Mouse (Mus musculus) G1E (cell line): ENCODE results near the gene Tacc2. TPM values are rescaled to one million over a fixed set of nuclear protein-coding genes. Genes with fewer than 3 reads are reported as not detected.

Experiments
- ATAC-seq: 2 replicates; pipeline ENCODE4 v1.8.0; 2016; ENCODE audit warnings: mild to moderate bottlenecking; ENCODE audit not compliant: insufficient number of reproducible peaks, poor library complexity, low FRiP score, severe bottlenecking; ENCODE audit errors: extremely low read depth
- DNase-seq: peaks from one replicate; pipeline ENCODE4 v3.0.0; 2012; ENCODE audit warnings: low spot score
- H3K27me3 ChIP-seq: 2 replicates; pipeline ENCODE4 v1.6.1; 2012; ENCODE audit warnings: mild to moderate bottlenecking, low read length, inconsistent platforms; ENCODE audit not compliant: insufficient read depth
- H3K36me3 ChIP-seq: replicated peaks from 2 replicates; pipeline ENCODE3; 2012; ENCODE audit warnings: mild to moderate bottlenecking, inconsistent platforms
- H3K4me1 ChIP-seq: 2 replicates; pipeline ENCODE4 v1.6.1; 2012; ENCODE audit warnings: low read depth, low read length, inconsistent platforms, mixed read lengths; ENCODE audit not compliant: insufficient read depth
- H3K4me3 ChIP-seq: 2 replicates; pipeline ENCODE4 v1.5.1; 2012; ENCODE audit warnings: low read depth, mild to moderate bottlenecking, inconsistent platforms, low read length, moderate library complexity, mixed read lengths
- H3K9me3 ChIP-seq: replicated peaks from 2 replicates; pipeline ENCODE4 v1.6.1; 2012; ENCODE audit warnings: inconsistent platforms
- CTCF ChIP-seq: IDR thresholded peaks from 2 replicates; pipeline ENCODE4 v1.5.1; 2012; ENCODE audit warnings: low read depth, low read length, inconsistent platforms, mixed read lengths
- GATA1 ChIP-seq: IDR thresholded peaks from 2 replicates; pipeline ENCODE4 v1.6.1; 2012; ENCODE audit warnings: borderline replicate concordance, low read length, inconsistent platforms, mixed read lengths
- GATA2 ChIP-seq: IDR thresholded peaks from 2 replicates; pipeline ENCODE4 v1.6.1; 2012; ENCODE audit warnings: low read depth, low read length, inconsistent platforms, borderline replicate concordance
- POLR2AphosphoS5 ChIP-seq: IDR thresholded peaks from 2 replicates; pipeline ENCODE4 v1.6.1; 2012; ENCODE audit warnings: low read depth, low read length, inconsistent platforms; ENCODE audit not compliant: insufficient replicate concordance
- TAL1 ChIP-seq: conservative IDR thresholded peaks from 2 replicates; pipeline ENCODE4 v1.6.1; 2012; ENCODE audit warnings: low read depth, low read length, inconsistent platforms, mixed read lengths
- polyA plus RNA-seq: library from polyadenylated mRNA; stranded (reverse); fragments of >175 nt; gene quantifications from 2 replicates; pipeline ENCODE4 v1.2.3, GENCODE M21; 2012
- total RNA-seq, 2 experiments: library from RNA; stranded (forward) in 1 of 2; stranded (reverse) in 1 of 2; fragments of 200-1000 nt in 1 of 2; fragments of >200 nt in 1 of 2; fragmentation: Nextera tagmentation in 1 of 2; gene quantifications; 2 replicates each; pipeline ENCODE4 v1.2.3; 2014 to 2017

Tacc2 gene
- total and polyA plus RNA-seq, 3 experiments, result 0.38 TPM; not detected in 2

DNA sequence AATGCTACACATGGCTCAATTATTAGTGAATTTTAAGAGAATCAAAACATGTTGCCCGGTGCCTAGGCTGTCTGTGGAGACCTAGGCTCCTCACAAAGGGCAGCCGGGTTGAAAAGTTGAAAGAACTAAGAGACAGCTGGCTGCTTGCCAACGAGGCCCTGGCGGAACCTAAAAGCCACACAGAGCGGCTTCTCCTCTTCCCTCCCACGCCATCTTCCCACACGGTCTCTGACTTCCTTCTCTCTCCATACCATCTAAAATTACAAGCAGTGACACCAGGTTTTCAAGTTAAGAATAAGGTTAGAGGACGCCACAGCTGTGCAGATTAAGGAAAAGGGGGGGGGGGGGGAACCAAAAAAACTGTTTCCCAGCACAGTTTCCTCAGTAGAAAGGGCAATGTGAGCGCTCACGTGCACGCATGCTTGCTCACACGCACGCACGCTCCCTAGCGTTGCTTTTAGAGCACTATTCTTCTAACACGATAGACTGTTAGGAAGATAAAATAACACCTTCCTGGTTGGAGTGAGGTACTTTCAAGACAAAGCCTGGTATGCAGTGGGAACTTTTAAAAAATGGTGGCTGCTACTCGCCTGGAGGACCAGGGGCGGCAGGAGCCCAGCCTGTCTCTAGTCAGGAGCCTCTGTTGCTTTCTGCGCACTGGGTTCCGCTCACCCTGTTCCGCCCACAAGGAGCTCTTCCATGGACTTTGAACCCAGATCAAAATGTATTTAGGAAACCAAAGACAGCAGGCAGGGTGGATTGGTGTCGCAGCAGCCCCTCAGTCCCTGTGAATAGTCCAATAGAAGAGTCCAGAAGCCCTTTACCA is 54.5 kb downstream of the Tacc2 start:
- TF ChIP-seq POLR2AphosphoS5 (no peak), GATA2 (no peak), CTCF (no peak), GATA1 (no peak)
- H3K4me1 ChIP-seq, result no peaks in the 10 kb centered on the region
- ATAC-seq, result no peak
- no peaks in the 10 kb centered on the region for H3K36me3 ChIP-seq
- H3K4me3 ChIP-seq, result no peak overlapping the region
- no peaks in the 10 kb centered on the region for H3K27me3 ChIP-seq
- peaks cover 49% of the 10 kb centered on the region for H3K9me3 ChIP-seq
- DNase-seq, result no peak

DNA sequence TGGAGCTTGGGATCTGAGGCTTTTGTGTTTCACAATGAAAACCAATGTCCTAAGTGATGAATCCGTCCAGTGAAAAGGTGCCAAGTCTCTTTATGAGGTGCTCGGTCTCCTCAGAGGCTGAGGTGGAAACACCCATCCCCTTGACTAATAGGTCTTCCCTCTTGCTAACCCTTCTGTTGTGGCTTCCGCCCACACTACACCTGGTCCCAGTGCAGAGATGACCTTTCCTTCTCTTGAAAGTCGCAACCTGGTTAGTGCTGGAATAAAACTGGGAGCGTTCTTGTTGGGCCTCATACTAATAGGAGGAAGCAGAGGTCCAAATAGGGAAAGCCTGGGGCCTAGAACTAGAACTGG is 55.1 kb downstream of the Tacc2 start:
- TF ChIP-seq GATA1 (no peak), TAL1 (no peak), POLR2AphosphoS5 (no peak), GATA2 (no peak), CTCF (no peak)

DNA sequence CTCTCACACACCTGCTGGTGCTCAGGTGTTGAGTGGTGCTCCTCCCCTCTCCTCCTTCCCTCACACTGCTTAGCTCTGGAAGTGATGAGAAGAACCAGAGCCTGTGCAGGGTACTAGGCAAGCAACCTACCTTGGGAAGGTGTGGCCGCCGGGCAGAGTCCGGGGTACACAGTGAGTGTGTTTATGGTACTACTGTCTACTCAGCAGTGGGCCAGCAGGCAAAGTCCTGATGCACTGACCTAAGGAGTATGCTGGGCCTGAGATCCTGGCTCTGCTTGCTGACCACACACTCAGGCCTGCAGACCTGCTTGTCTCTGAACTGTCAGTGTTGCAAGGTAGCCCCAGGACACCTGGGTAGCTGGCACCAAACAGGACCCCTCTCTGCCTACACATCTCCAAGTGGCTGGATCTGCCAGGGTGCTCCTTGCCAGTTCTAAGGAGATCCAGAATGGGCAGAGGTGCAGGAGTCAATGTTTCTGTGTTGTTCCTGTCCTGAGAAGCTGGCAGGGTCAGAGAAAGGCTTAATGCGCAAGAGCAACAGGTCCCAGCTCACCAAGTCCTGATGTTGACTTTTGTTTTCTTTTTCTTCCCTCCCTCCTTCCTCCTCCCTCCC is 57.1 kb downstream of the Tacc2 start:
- TF ChIP-seq POLR2AphosphoS5 (no peak), GATA2 (no peak), CTCF (no peak), GATA1 (no peak), TAL1 (no peak)
- no peak for ATAC-seq
- DNase-seq, result no peak
- Histone ChIP-seq H3K27me3 (no peaks in the 10 kb centered on the region), H3K9me3 (peaks cover 64% of the 10 kb centered on the region), H3K4me3 (no peak overlapping the region), H3K36me3 (no peaks in the 10 kb centered on the region), H3K4me1 (no peaks in the 10 kb centered on the region)

More for the DNA sequence above, 55.1 kb downstream of the Tacc2 start:
- Histone ChIP-seq H3K4me3 (no peak overlapping the region), H3K36me3 (no peaks in the 10 kb centered on the region), H3K27me3 (no peaks in the 10 kb centered on the region), H3K9me3 (peaks cover 50% of the 10 kb centered on the region), H3K4me1 (no peaks in the 10 kb centered on the region)
- ATAC-seq (no peak), DNase-seq (no peak)

DNA sequence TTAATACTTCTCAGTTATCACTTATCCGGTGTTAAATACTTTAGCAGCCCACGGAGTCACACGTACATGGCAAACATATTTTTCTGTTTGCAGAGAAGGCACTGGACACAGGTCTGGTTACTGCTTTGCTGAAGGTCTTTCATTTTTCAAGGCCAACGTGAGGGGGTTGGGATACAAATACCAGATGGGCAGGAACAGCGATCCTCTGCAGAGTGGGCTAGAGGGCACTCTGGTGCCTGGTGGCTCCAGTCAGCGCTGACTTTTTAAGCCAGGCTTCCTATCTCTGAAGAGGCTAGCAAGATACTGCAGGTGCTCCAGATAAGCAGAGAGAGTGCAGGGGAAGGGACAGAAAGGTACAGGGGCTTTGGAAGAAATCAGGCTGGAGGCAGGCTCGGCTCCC is 58.0 kb downstream of the Tacc2 start:
- no peaks in the 10 kb centered on the region for H3K27me3 ChIP-seq
- ATAC-seq (no peak), DNase-seq (no peak)
- no peaks in the 10 kb centered on the region for H3K4me1 ChIP-seq
- H3K9me3 ChIP-seq, result peaks cover 64% of the 10 kb centered on the region
- H3K4me3 ChIP-seq, result no peak overlapping the region
- H3K36me3 ChIP-seq, result no peaks in the 10 kb centered on the region
- TF ChIP-seq GATA2, result no peak
- TF ChIP-seq GATA1, result no peak
- TF ChIP-seq TAL1, result no peak
- TF ChIP-seq CTCF, result no peak
- no peak for TF ChIP-seq POLR2AphosphoS5

DNA sequence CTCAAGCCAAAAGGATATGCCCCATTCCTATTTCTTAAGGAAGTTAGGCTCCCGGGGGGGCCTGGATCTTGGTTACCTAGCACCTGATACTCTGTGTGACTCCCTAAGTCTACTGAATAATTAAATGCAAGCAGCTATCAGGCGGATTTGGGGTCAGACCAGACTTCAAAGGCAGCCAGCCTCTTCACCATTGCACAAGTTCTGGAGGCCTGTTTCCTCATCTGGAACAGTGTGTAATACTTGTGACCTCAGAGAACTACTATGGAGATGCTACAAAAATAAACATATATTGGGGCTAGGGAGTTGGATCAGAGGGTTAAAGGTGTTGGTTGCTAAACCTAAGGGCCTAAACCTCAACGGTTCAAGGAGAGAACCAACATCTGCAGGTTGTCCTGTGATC is 59.0 kb downstream of the Tacc2 start:
- no peaks in the 10 kb centered on the region for H3K36me3 ChIP-seq
- H3K9me3 ChIP-seq, result peaks cover 74% of the 10 kb centered on the region
- DNase-seq (no peak), ATAC-seq (no peak)
- no peak overlapping the region for H3K4me3 ChIP-seq
- TF ChIP-seq POLR2AphosphoS5 (no peak), TAL1 (no peak), CTCF (no peak), GATA2 (no peak), GATA1 (no peak)
- H3K4me1 ChIP-seq, result no peaks in the 10 kb centered on the region
- no peaks in the 10 kb centered on the region for H3K27me3 ChIP-seq

DNA sequence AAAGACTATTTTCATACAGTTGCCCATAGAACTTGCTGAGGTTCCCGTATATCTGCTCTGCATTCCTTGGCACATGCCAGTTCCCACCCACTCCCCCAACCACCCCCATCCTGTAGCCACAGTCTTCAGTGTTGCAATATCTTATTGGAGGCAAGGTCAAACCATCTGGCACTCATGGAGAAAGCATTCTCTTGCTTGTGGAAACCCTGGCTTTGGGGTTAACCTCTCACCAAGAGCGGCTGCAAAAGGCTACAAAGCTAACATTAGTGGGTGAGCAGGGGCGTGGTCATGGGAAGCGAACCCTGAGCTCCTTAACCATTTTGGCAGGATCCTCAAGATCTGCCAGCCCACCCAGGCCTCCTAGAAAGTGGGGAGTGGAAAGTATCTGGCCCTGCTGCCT is 59.7 kb downstream of the Tacc2 start:
- Histone ChIP-seq H3K36me3 (no peaks in the 10 kb centered on the region), H3K9me3 (peaks cover 78% of the 10 kb centered on the region), H3K4me3 (no peak overlapping the region), H3K4me1 (no peaks in the 10 kb centered on the region), H3K27me3 (no peaks in the 10 kb centered on the region)
- DNase-seq (no peak), ATAC-seq (no peak)
- TF ChIP-seq CTCF (no peak), TAL1 (no peak), GATA2 (no peak), GATA1 (no peak)

DNA sequence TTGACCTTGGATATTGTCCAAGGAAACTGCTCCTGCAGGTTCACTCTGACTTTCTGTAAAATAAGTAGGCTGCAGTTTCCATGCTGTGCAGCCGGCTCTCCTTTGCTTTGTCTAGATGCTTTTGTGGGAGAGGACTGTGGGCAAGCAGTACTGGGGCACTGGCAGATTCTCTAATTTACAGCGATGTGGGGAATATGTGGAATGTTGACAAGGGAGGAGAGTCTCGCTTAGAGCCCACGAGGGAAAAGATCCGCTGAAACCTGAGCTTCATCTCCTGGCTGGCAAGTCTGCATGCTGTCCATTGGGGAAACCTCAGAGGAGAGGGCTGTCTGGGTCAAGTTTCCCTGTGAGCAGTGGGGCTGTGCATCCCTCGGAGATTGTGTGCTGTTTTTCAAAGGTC is 60.6 kb downstream of the Tacc2 start:
- no peak overlapping the region for H3K4me3 ChIP-seq
- DNase-seq (no peak), ATAC-seq (no peak)
- H3K9me3 ChIP-seq, result peaks cover 75% of the 10 kb centered on the region
- no peaks in the 10 kb centered on the region for H3K4me1 ChIP-seq
- H3K27me3 ChIP-seq, result no peaks in the 10 kb centered on the region
- H3K36me3 ChIP-seq, result no peaks in the 10 kb centered on the region
- no peak for TF ChIP-seq TAL1
- TF ChIP-seq GATA1, result no peak
- no peak for TF ChIP-seq GATA2
- TF ChIP-seq POLR2AphosphoS5, result no peak
- TF ChIP-seq CTCF, result no peak
